Mouse (Mus musculus) liver, embryonic 14.5 days (tissue): Measurements from ENCODE around the gene Zfp651. TPM values are rescaled to one million over a fixed set of nuclear protein-coding genes. Genes with fewer than 3 reads are reported as not detected.

Source experiments
- ATAC-seq: fragments of 200-750 bp; cut with Nextera tagmentation; 2 replicates; pipeline ENCODE4 v1.8.0; 2017; ENCODE audit warnings: moderate number of reproducible peaks, mild to moderate bottlenecking, moderate library complexity; ENCODE audit not compliant: insufficient read depth
- DNase-seq, 3 experiments: peaks; one replicate each; pipeline ENCODE4 v3.0.0-alpha.2; 2012 to 2013; ENCODE audit warnings: low read depth in 3 of 3, low spot score in 3 of 3
- H3K27ac ChIP-seq: fragments of 300-500 bp; sonication (generic); 2 replicates; pipeline ENCODE4 v1.5.1; 2014; ENCODE audit warnings: moderate library complexity, mild to moderate bottlenecking, control low read depth, inconsistent platforms
- H3K27me3 ChIP-seq: fragments of 300-500 bp; sonication (generic); 2 replicates; pipeline ENCODE4 v1.6.1; 2014; ENCODE audit warnings: mild to moderate bottlenecking, low read length, moderate library complexity; ENCODE audit not compliant: control insufficient read depth, insufficient read depth
- H3K36me3 ChIP-seq: fragments of 300-500 bp; sonication (generic); replicated peaks from 2 replicates; pipeline ENCODE4 v1.6.1; 2014; ENCODE audit warnings: low read depth; ENCODE audit not compliant: control insufficient read depth, insufficient read depth
- H3K4me1 ChIP-seq, 2 experiments: fragments of 200-500 bp in 1 of 2; fragments of 300-500 bp in 1 of 2; sonication (generic) in 1 of 2; replicated peaks; 2 replicates each; pipeline ENCODE4 v1.6.1; 2012 to 2014; ENCODE audit warnings: antibody characterized with exemption in 1 of 2, inconsistent platforms in 1 of 2, low read length in 1 of 2; ENCODE audit not compliant: control insufficient read depth in 2 of 2, insufficient read depth in 2 of 2
- H3K4me2 ChIP-seq: fragments of 300-500 bp; sonication (generic); 2 replicates; pipeline ENCODE4 v1.6.1; 2014; ENCODE audit warnings: low read depth, mild to moderate bottlenecking, control low read depth, moderate library complexity
- H3K4me3 ChIP-seq, 2 experiments: fragments of 200-500 bp in 1 of 2; fragments of 300-500 bp in 1 of 2; sonication (generic) in 1 of 2; 2 replicates each; pipeline ENCODE4 v1.5.1; 2012 to 2014; ENCODE audit warnings: low read depth in 2 of 2, low read length in 2 of 2, mild to moderate bottlenecking in 2 of 2, control low read depth in 1 of 2, inconsistent platforms in 1 of 2, moderate library complexity in 1 of 2; ENCODE audit not compliant: insufficient read depth in 1 of 2
- H3K9ac ChIP-seq: fragments of 300-500 bp; sonication (generic); replicated peaks from 2 replicates; pipeline ENCODE4 v1.6.1; 2014; ENCODE audit warnings: mild to moderate bottlenecking, control low read depth, moderate library complexity
- H3K9me3 ChIP-seq: fragments of 300-500 bp; sonication (generic); 2 replicates; pipeline ENCODE4 v1.6.1; 2016; ENCODE audit warnings: low read length, mixed read lengths; ENCODE audit not compliant: control insufficient read depth
- CTCF ChIP-seq: IDR thresholded peaks from 2 replicates; pipeline ENCODE4 v1.5.1; 2016; ENCODE audit warnings: antibody characterized with exemption, low read depth, control low read depth
- EP300 ChIP-seq: IDR thresholded peaks from 2 replicates; pipeline ENCODE4 v1.6.1; 2016; ENCODE audit warnings: antibody characterized with exemption, low read depth
- WGBS: fragments of 180-500 bp; shearing (Covaris S2); extraction: QIAGEN DNeasy Blood & Tissue Kit; methylation state at CpG from one replicate; pipeline ENCODE4 v1.1.7; 2014; ENCODE audit not compliant: insufficient replicate concordance; 5-methylcytosine and 5-hydroxymethylcytosine counted together
- polyA plus RNA-seq, 2 experiments: library from polyadenylated mRNA; depleted of rRNA in 1 of 2; stranded (reverse) in 1 of 2; unstranded in 1 of 2; fragments of >200 nt; fragmentation: Nextera tagmentation in 1 of 2; extraction: Ambion mirVana in 1 of 2; gene quantifications; 2 replicates each; pipeline versions ENCODE4 v1.2.1 to v1.2.3; 2012 to 2014

Gene Zfp651
- polyA plus RNA-seq, 2 experiments, result 0.52 to 2.3 TPM

- TF ChIP-seq CTCF, result no peak
- no peak for TF ChIP-seq EP300
- DNase-seq, result no peak
- Histone ChIP-seq H3K9me3 (no peaks in the 10 kb centered on the region), H3K27me3 (no peaks in the 10 kb centered on the region), H3K27ac (no peak overlapping the region), H3K4me3 (no peak overlapping the region), H3K36me3 (no peaks in the 10 kb centered on the region), H3K4me1 (no peaks in the 10 kb centered on the region), H3K9ac (no peak overlapping the region), H3K4me2 (no peak overlapping the region)
- no peak for ATAC-seq
- 71% methylated on average over 12 of the region's 12 CpGs for WGBS
Observed at GRCm38 (mm10) chr9:121784801-121785200, 25.7 kb downstream of the Zfp651 start.

GRCm38 (mm10) chr9:121785261-121785660 lies 26.1 kb downstream of the Zfp651 start:
- Histone ChIP-seq H3K9ac (no peak overlapping the region), H3K4me3 (no peak overlapping the region), H3K27me3 (no peaks in the 10 kb centered on the region), H3K4me2 (no peak overlapping the region), H3K4me1 (no peaks in the 10 kb centered on the region), H3K27ac (no peak overlapping the region), H3K9me3 (no peaks in the 10 kb centered on the region), H3K36me3 (no peaks in the 10 kb centered on the region)
- ATAC-seq (no peak), DNase-seq (no peak)
- WGBS, result 55% methylated on average over 8 of the region's 8 CpGs
- TF ChIP-seq EP300, result no peak
- no peak for TF ChIP-seq CTCF

GRCm38 (mm10) chr9:121786359-121786758 lies 27.2 kb downstream of the Zfp651 start:
- H3K9ac ChIP-seq, result no peak overlapping the region
- no peaks in the 10 kb centered on the region for H3K36me3 ChIP-seq
- H3K4me3 ChIP-seq, result no peak overlapping the region
- WGBS, result 55% methylated on average over 2 of the region's 2 CpGs
- H3K4me2 ChIP-seq, result no peak overlapping the region
- no peaks in the 10 kb centered on the region for H3K9me3 ChIP-seq
- H3K27me3 ChIP-seq, result no peaks in the 10 kb centered on the region
- TF ChIP-seq CTCF, result no peak
- no peak for TF ChIP-seq EP300
- no peak for ATAC-seq
- H3K4me1 ChIP-seq, result no peaks in the 10 kb centered on the region
- no peak for DNase-seq
- H3K27ac ChIP-seq, result no peak overlapping the region

- H3K9ac ChIP-seq, result no peak overlapping the region
- no peaks in the 10 kb centered on the region for H3K4me1 ChIP-seq
- H3K27me3 ChIP-seq, result no peaks in the 10 kb centered on the region
- DNase-seq, result peak in 1 of 3 experiments; percentile 22
- H3K4me3 ChIP-seq, result no peak overlapping the region
- H3K27ac ChIP-seq, result no peak overlapping the region
- WGBS, result 12% methylated on average over 5 of the region's 5 CpGs
- H3K9me3 ChIP-seq, result no peaks in the 10 kb centered on the region
- no peak overlapping the region for H3K4me2 ChIP-seq
- no peaks in the 10 kb centered on the region for H3K36me3 ChIP-seq
- ATAC-seq, result no peak
- no peak for TF ChIP-seq EP300
- no peak for TF ChIP-seq CTCF
Observed at GRCm38 (mm10) chr9:121791206-121791605, 32.1 kb downstream of the Zfp651 start.

- no peaks in the 10 kb centered on the region for H3K36me3 ChIP-seq
- H3K27me3 ChIP-seq, result no peaks in the 10 kb centered on the region
- no peak for ATAC-seq
- TF ChIP-seq CTCF (no peak), EP300 (no peak)
- 49% methylated on average over 24 of the region's 24 CpGs for WGBS
- H3K27ac ChIP-seq, result no peak within 1 kb of the TSS
- no peaks in the 10 kb centered on the region for H3K4me1 ChIP-seq
- DNase-seq, result no peak
- no peaks in the 10 kb centered on the region for H3K9me3 ChIP-seq
- no peak within 1 kb of the TSS for H3K4me2 ChIP-seq
- no peak within 1 kb of the TSS for H3K9ac ChIP-seq
- H3K4me3 ChIP-seq, result no peak within 1 kb of the TSS
Observed at GRCm38 (mm10) chr9:121791757-121792521, 32.8 kb downstream of the Zfp651 start, which contains the start of gene Hhatl. TSS of gene Hhatl (minus strand) at chr9:121792507.
